Mouse (Mus musculus) small intestine, adult 2 months (tissue): ENCODE data around the gene Lrrn2. TPM values are rescaled to one million over a fixed set of nuclear protein-coding genes. Genes with fewer than 3 reads are reported as not detected.
A peak's percentile ranks its signal among the peaks of the same experiment; 100 is the strongest.

Experiments
- H3K27ac ChIP-seq: fragments of 200-500 bp; 2 replicates; pipeline ENCODE4 v1.5.1; 2012; ENCODE audit warnings: low read depth, low read length, control low read depth, inconsistent platforms; ENCODE audit not compliant: insufficient read depth
- H3K27me3 ChIP-seq: fragments of 200-500 bp; 2 replicates; pipeline ENCODE4 v1.6.1; 2012; ENCODE audit warnings: mild to moderate bottlenecking, moderate library complexity, low read length, inconsistent platforms; ENCODE audit not compliant: control insufficient read depth, insufficient read depth
- H3K36me3 ChIP-seq: fragments of 200-500 bp; 2 replicates; pipeline ENCODE4 v1.6.1; 2012; ENCODE audit warnings: mild to moderate bottlenecking, low read length, control low read depth, inconsistent platforms; ENCODE audit not compliant: control insufficient read depth, insufficient read depth
- H3K4me1 ChIP-seq: fragments of 200-500 bp; 2 replicates; pipeline ENCODE4 v1.6.1; 2012; ENCODE audit warnings: low read length, inconsistent platforms, mixed read lengths; ENCODE audit not compliant: control insufficient read depth, insufficient read depth, insufficient read length
- H3K4me3 ChIP-seq: fragments of 200-500 bp; 2 replicates; pipeline ENCODE4 v1.5.1; 2012; ENCODE audit warnings: low read depth, mild to moderate bottlenecking, control low read depth, inconsistent platforms, low read length, moderate library complexity
- CTCF ChIP-seq: fragments of 200-500 bp; IDR thresholded peaks from 2 replicates; pipeline ENCODE4 v1.5.1; 2012; ENCODE audit warnings: low read depth, mild to moderate bottlenecking, control low read depth, inconsistent platforms, low read length, moderate library complexity, mixed read lengths; ENCODE audit not compliant: insufficient replicate concordance, insufficient read length; ENCODE audit errors: extremely low read depth
- POLR2A ChIP-seq: fragments of 200-500 bp; IDR thresholded peaks from 2 replicates; pipeline ENCODE4 v1.6.1; 2012; ENCODE audit warnings: low read depth, mild to moderate bottlenecking, control low read depth, inconsistent platforms, low read length, moderate library complexity
- WGBS: fragments of 180-500 bp; shearing (Covaris S2); methylation state at CpG from one replicate; pipeline ENCODE4 v1.1.7; 2018; 5-methylcytosine and 5-hydroxymethylcytosine counted together
- polyA plus RNA-seq: library from polyadenylated mRNA; depleted of rRNA; stranded (reverse); fragments of >200 nt; gene quantifications from 2 replicates; pipeline ENCODE4 v1.2.3, GENCODE M21; 2012

The Lrrn2 gene
- polyA plus RNA-seq, 1 experiment: 1.1 TPM

DNA sequence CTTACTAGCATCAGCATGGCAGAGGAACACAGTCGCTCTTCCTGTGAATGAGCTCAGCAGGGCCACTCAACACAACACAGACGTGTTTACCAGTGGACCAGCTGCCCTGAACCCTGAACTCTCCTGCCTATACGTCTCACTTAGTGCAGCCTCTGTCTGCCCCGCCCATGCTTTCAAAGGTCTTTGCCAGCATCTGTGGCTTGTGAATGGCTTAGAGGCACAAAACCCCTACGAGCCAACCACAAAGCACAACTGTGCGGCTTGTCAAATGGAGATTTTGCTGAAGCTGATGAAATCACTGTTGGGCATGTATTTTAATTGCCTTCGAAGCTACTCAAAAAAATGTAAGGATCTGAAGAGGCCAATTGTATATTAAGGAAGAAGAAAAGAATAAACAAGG lies 67.7 kb downstream of the Lrrn2 start:
- TF ChIP-seq POLR2A (no peak), CTCF (no peak)
- no peaks in the 10 kb centered on the region for H3K36me3 ChIP-seq
- 48% methylated on average over 7 of the region's 7 CpGs for WGBS
- no peak overlapping the region for H3K4me3 ChIP-seq
- H3K27ac ChIP-seq: no peak overlapping the region
- no peaks in the 10 kb centered on the region; the same call in 1 of the 2 replicates for H3K4me1 ChIP-seq
- no peaks in the 10 kb centered on the region for H3K27me3 ChIP-seq

DNA sequence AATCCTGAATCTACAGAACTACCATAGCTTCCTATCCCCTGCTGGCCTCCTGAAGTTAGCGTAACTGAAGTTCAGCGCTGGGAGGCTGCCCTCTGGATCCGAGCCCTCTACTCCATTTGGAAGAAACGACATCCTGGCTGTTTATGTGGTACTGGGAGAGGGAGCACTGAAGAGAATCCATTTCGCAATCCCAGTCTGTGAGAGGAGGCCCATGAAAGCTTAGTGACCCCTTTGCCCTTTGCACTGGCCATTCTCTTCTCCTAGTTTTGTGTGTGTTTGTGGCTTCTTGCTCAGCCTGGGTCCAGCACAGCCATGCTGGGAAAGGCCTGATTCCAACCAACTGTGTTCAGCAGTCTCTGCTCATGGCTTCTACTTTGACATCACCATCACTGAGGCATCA lies 76.7 kb downstream of the Lrrn2 start:
- 80% methylated on average over 5 of the region's 5 CpGs for WGBS
- no peaks in the 10 kb centered on the region for H3K27me3 ChIP-seq
- TF ChIP-seq CTCF (no peak), POLR2A (no peak)
- no peak overlapping the region for H3K4me3 ChIP-seq
- H3K36me3 ChIP-seq: no peaks in the 10 kb centered on the region
- no peaks in the 10 kb centered on the region for H3K4me1 ChIP-seq
- no peak overlapping the region for H3K27ac ChIP-seq

DNA sequence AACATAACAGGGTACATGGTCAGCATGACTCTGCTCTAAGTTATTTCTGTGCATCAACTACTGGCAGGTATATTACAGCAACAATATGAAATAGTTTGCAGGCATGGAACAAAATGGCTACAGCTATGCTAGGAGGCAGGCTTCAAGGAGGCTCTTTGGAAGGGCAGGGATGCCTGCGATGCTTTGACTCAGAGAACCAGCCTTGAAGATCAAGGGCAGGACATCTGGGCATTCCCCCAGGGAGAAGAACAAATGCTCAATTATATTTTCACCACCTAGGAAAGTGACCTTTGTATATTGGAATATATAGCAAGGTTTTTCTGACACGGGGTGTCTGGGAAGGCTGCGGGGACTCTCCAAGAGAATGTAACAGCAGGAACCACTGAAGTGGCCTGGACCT lies 81.7 kb downstream of the Lrrn2 start:
- Histone ChIP-seq H3K27ac (no peak overlapping the region), H3K4me1 (no peaks in the 10 kb centered on the region), H3K4me3 (no peak overlapping the region), H3K36me3 (no peaks in the 10 kb centered on the region), H3K27me3 (no peaks in the 10 kb centered on the region)
- 84% methylated on average over 3 of the region's 3 CpGs for WGBS
- TF ChIP-seq POLR2A (no peak), CTCF (no peak)

DNA sequence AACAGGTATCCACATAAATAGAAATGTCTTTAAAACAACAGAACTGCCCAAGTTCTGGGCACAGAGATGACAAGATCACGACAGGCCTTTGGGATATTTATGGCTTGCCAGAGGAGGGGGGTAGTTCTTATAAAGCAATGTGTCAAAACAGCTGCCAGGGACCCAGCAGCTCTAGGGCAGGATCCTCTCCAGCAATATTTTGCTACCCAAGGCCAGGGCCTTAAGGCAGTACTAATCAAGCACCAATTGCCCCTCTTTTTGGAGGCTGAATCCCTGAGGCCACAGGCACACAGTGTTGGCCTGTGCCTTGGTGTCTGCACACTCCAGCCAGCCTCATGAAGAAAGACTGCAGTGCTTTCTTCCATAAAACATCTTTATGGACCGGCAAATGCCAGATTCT lies 84.0 kb downstream of the Lrrn2 start:
- TF ChIP-seq CTCF (no peak), POLR2A (no peak)
- H3K4me3 ChIP-seq: no peak overlapping the region
- H3K27me3 ChIP-seq: no peaks in the 10 kb centered on the region
- WGBS: 58% methylated on average over 2 of the region's 2 CpGs
- H3K4me1 ChIP-seq: no peaks in the 10 kb centered on the region
- H3K36me3 ChIP-seq: no peaks in the 10 kb centered on the region
- no peak overlapping the region for H3K27ac ChIP-seq

DNA sequence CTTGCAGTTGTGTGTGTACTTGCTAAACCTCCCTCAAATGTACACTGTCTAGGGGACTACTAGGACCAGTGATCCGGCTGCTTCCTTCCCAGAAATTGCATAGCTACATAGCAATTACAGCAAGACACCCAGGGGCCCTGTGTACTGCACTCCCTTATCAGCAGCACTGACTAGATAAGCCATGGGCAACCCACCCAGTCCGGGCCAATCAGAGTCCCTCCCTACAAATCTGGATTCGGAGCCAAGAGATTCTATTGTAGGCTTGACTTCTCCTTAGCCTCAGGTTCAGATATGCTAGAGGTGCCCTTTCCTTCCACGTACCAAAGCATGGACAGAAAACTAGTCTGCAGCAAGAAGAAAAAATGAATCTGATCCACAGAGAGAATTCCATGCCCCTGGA lies 84.6 kb downstream of the Lrrn2 start:
- H3K27ac ChIP-seq: no peak overlapping the region
- 29% methylated on average over 4 of the region's 4 CpGs for WGBS
- H3K4me3 ChIP-seq: no peak overlapping the region
- TF ChIP-seq CTCF (no peak), POLR2A (no peak)
- H3K36me3 ChIP-seq: no peaks in the 10 kb centered on the region
- no peaks in the 10 kb centered on the region for H3K4me1 ChIP-seq
- no peaks in the 10 kb centered on the region for H3K27me3 ChIP-seq

DNA sequence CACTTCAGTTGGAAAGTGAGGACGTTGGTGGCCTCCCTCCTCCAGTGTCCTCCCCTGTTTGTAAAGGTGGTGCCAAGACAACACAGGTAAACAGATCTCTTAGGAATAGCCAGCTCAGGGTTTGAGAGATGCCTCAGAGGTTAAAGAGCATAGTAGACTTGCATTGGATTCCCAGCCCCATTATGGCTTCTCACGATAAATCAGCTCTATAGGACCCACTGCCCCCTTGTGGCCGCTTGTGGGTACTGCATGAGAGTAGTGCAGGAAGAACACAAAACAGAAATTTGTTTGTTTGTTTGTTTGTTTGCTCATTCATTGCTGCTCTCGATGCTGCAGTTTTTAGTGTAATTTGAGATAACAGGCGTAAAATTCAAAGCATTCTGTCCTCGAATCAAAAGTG lies 88.6 kb downstream of the Lrrn2 start:
- no peaks in the 10 kb centered on the region for H3K4me1 ChIP-seq
- no peaks in the 10 kb centered on the region for H3K27me3 ChIP-seq
- H3K27ac ChIP-seq: no peak overlapping the region
- WGBS: 27% methylated on average over 6 of the region's 6 CpGs
- TF ChIP-seq CTCF (peak; percentile 75; the same call in 1 of the 2 replicates), POLR2A (no peak)
- H3K36me3 ChIP-seq: no peaks in the 10 kb centered on the region
- H3K4me3 ChIP-seq: no peak overlapping the region

DNA sequence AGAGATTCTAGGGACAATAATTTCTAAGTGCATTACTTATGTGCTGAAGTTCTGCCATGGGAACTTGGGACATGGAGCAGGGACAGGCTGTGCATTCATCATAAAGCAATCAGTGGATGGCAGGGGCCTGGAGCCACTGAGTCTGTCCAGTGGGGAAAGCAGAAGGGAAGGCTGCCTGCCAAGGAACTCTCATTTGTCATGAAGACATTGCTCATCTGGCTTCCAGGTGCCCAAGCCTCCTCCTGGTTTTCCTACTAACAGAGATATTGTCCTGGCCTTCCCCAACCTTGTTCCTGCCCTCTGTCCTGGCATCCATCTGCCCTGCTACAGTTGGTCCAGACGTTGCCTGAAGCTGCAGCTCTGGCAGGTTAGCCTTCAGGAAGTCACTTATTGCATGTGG lies 97.3 kb downstream of the Lrrn2 start:
- H3K4me3 ChIP-seq: no peak overlapping the region
- TF ChIP-seq POLR2A (no peak), CTCF (no peak)
- H3K36me3 ChIP-seq: 0 out of 2 replicates have a peak, but pooled peaks cover 3% of the 10 kb centered on the region
- no peak overlapping the region for H3K27ac ChIP-seq
- no peaks in the 10 kb centered on the region for H3K4me1 ChIP-seq
- 61% methylated on average over 1 of the region's 1 CpGs for WGBS
- no peaks in the 10 kb centered on the region for H3K27me3 ChIP-seq

DNA sequence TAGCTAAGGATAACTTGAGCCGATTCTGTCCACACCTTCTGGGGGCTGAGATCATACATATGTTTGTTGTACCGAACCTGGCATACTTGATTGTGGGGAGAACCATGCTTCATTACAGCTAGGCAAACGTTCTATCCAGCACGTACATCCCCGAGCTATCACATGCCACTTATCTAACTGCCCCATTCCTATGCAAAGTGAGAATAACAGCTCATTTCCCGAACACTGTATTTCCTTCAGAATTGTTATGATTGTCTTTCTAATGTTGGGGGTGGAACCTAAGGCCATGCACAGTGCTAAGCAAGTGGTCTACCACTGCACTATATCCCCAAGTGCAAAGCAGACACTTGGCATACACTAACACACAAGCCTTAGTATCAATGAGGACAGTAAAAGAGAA lies 101.2 kb downstream of the Lrrn2 start:
- H3K27ac ChIP-seq: no peak overlapping the region
- no peaks in the 10 kb centered on the region for H3K27me3 ChIP-seq
- TF ChIP-seq POLR2A (no peak), CTCF (no peak)
- H3K4me1 ChIP-seq: no peaks in the 10 kb centered on the region
- no peak overlapping the region for H3K4me3 ChIP-seq
- 90% methylated on average over 6 of the region's 6 CpGs for WGBS
- H3K36me3 ChIP-seq: peaks cover 24% of the 10 kb centered on the region
